Mouse (Mus musculus): Measurements from ENCODE around the gene Klra10.
"Not testable (repeated sequence)": the region's sequence is repeated elsewhere in the genome, so short reads cannot be mapped to it uniquely, and the experiment has no call there.

Klra10 gene

GRCm38 (mm10) chr6:130281828-130282227, at the start of gene Klra10:
Gene Klra10, minus strand, starts transcription at chr6:130281928.
- not testable (repeated sequence) for DNase-seq (ENCODE audit: low spot score in 2 of 2)

GRCm38 (mm10) chr6:130287984-130288649, 6.4 kb upstream of the Klra10 start:
- DNase-seq (ENCODE audit: low spot score in 2 of 2): no peak

GRCm38 (mm10) chr6:130255326-130255725, 26.4 kb downstream of the Klra10 start:
- DNase-seq (ENCODE audit: low spot score in 2 of 2): no peak

GRCm38 (mm10) chr6:130237536-130237935, 44.2 kb downstream of the Klra10 start:
- DNase-seq (ENCODE audit: low spot score in 2 of 2): no peak

- no peak for DNase-seq (ENCODE audit: low spot score in 2 of 2)
Observed at GRCm38 (mm10) chr6:130236635-130237034, 45.1 kb downstream of the Klra10 start.

- DNase-seq (ENCODE audit: low spot score in 2 of 2): no peak
Observed at GRCm38 (mm10) chr6:130233222-130233621, 48.5 kb downstream of the Klra10 start, which contains the start of gene Klra7. Gene Klra7, minus strand, starts transcription at chr6:130233322.
